Mouse (Mus musculus) retina, adult 2 months (tissue): ENCODE data around the gene Abca16.

Experiments
- DNase-seq: peaks from one replicate; pipeline ENCODE4 v3.0.0-alpha.2; 2012; ENCODE audit warnings: low read depth, low spot score

The Abca16 gene

GRCm38 (mm10) chr7:120409447-120409846 lies at the start of gene Abca16:
Gene Abca16 (plus strand): TSS chr7:120409647.
- no peak for DNase-seq

GRCm38 (mm10) chr7:120361159-120361558 lies 48.3 kb upstream of the Abca16 start:
- DNase-seq = no peak

GRCm38 (mm10) chr7:120412391-120412790 lies 2.9 kb downstream of the Abca16 start:
- DNase-seq = no peak

GRCm38 (mm10) chr7:120426625-120427024 lies 17.2 kb downstream of the Abca16 start:
- no peak for DNase-seq

- no peak for DNase-seq
Observed at GRCm38 (mm10) chr7:120431464-120431863, 22.0 kb downstream of the Abca16 start.

GRCm38 (mm10) chr7:120503891-120504662 lies 94.6 kb downstream of the Abca16 start:
- DNase-seq = no peak

GRCm38 (mm10) chr7:120504663-120504979 lies 95.2 kb downstream of the Abca16 start:
- no peak for DNase-seq

GRCm38 (mm10) chr7:120534805-120535204 lies 125.4 kb downstream of the Abca16 start:
- DNase-seq = no peak

- no peak for DNase-seq
Observed at GRCm38 (mm10) chr7:120552479-120553180, 143.2 kb downstream of the Abca16 start.

- no peak for DNase-seq
Observed at GRCm38 (mm10) chr7:120553181-120553551, 143.7 kb downstream of the Abca16 start.

GRCm38 (mm10) chr7:120567366-120567765 lies 157.9 kb downstream of the Abca16 start:
- DNase-seq = no peak

- no peak for DNase-seq
Observed at GRCm38 (mm10) chr7:120576520-120576919, 167.1 kb downstream of the Abca16 start.
